Mouse (Mus musculus) intestine, embryonic 16.5 days (tissue): ENCODE results near the gene Ip6k1. TPM values are rescaled to one million over a fixed set of nuclear protein-coding genes. Genes with fewer than 3 reads are reported as not detected.

Source experiments
- ATAC-seq: fragments of 200-750 bp; cut with Nextera tagmentation; 2 replicates; pipeline ENCODE4 v1.8.0; 2017; ENCODE audit warnings: moderate TSS enrichment, moderate library complexity
- H3K27ac ChIP-seq: fragments of 300-500 bp; sonication (generic); 2 replicates; pipeline ENCODE4 v1.5.1; 2014; ENCODE audit warnings: mild to moderate bottlenecking, low read length
- H3K27me3 ChIP-seq: fragments of 300-500 bp; sonication (generic); replicated peaks from 2 replicates; pipeline ENCODE4 v1.6.1; 2014; ENCODE audit warnings: low read length, control low read depth, mixed read lengths; ENCODE audit not compliant: control insufficient read depth, insufficient read depth
- H3K36me3 ChIP-seq: fragments of 300-500 bp; sonication (generic); 2 replicates; pipeline ENCODE4 v1.6.1; 2014; ENCODE audit warnings: low read length, control low read depth; ENCODE audit not compliant: control insufficient read depth, insufficient read depth
- H3K4me1 ChIP-seq: fragments of 300-500 bp; sonication (generic); 2 replicates; pipeline ENCODE4 v1.6.1; 2014; ENCODE audit warnings: low read length, control low read depth, mixed read lengths; ENCODE audit not compliant: control insufficient read depth, insufficient read depth
- H3K4me2 ChIP-seq: fragments of 300-500 bp; sonication (generic); 2 replicates; pipeline ENCODE4 v1.6.1; 2014; ENCODE audit warnings: low read depth, low read length, control low read depth
- H3K4me3 ChIP-seq: fragments of 300-500 bp; sonication (generic); 2 replicates; pipeline ENCODE4 v1.5.1; 2014; ENCODE audit warnings: mild to moderate bottlenecking, low read length
- H3K9ac ChIP-seq: fragments of 300-500 bp; sonication (generic); 2 replicates; pipeline ENCODE4 v1.6.1; 2014; ENCODE audit warnings: low read depth, low read length
- H3K9me3 ChIP-seq: fragments of 300-500 bp; sonication (generic); 2 replicates; pipeline ENCODE4 v1.6.1; 2016; ENCODE audit warnings: low read length, control low read depth; ENCODE audit not compliant: control insufficient read depth
- WGBS: fragments of 180-500 bp; shearing (Covaris S2); extraction: QIAGEN DNeasy Blood & Tissue Kit; methylation state at CpG from one replicate; pipeline ENCODE4 v1.1.7; 2014; 5-methylcytosine and 5-hydroxymethylcytosine counted together
- polyA plus RNA-seq: library from polyadenylated mRNA; unstranded; fragments of >200 nt; fragmentation: Nextera tagmentation; extraction: Ambion mirVana; gene quantifications from 2 replicates; pipeline ENCODE4 v1.2.1, GENCODE M21; 2015

Gene Ip6k1
- polyA plus RNA-seq, 1 experiment from 2014 or later: 37.1 TPM

- Histone ChIP-seq H3K27ac (no peak overlapping the region), H3K9me3 (no peaks in the 10 kb centered on the region), H3K4me1 (peaks cover 5% of the 10 kb centered on the region; the same call in 1 of the 2 replicates), H3K4me3 (no peak overlapping the region), H3K4me2 (no peak overlapping the region), H3K36me3 (peaks cover 4% of the 10 kb centered on the region; the same call in 1 of the 2 replicates), H3K9ac (no peak overlapping the region), H3K27me3 (no peaks in the 10 kb centered on the region)
- WGBS: 60% methylated on average over 9 of the region's 9 CpGs
- no peak for ATAC-seq
Observed at GRCm38 (mm10) chr9:108072481-108072924, 70.2 kb downstream of the Ip6k1 start.

GRCm38 (mm10) chr9:108073141-108073930 lies 71.0 kb downstream of the Ip6k1 start:
- peaks cover 4% of the 10 kb centered on the region; the same call in 1 of the 2 replicates for H3K36me3 ChIP-seq
- peaks cover 10% of the 10 kb centered on the region for H3K4me1 ChIP-seq
- no peaks in the 10 kb centered on the region for H3K9me3 ChIP-seq
- H3K27ac ChIP-seq: no peak overlapping the region
- no peak for ATAC-seq
- 0 out of 2 replicates have a peak overlapping the region, but pooled peaks have one; percentile 39 for H3K9ac ChIP-seq
- H3K4me3 ChIP-seq: no peak overlapping the region
- H3K4me2 ChIP-seq: no peak overlapping the region
- WGBS: 59% methylated on average over 7 of the region's 7 CpGs
- no peaks in the 10 kb centered on the region for H3K27me3 ChIP-seq

- peaks cover 4% of the 10 kb centered on the region; the same call in 1 of the 2 replicates for H3K36me3 ChIP-seq
- 64% methylated on average over 5 of the region's 5 CpGs for WGBS
- H3K4me3 ChIP-seq: peak within 1 kb of the TSS; percentile 89
- no peaks in the 10 kb centered on the region for H3K9me3 ChIP-seq
- peak within 1 kb of the TSS; percentile 63 for H3K4me2 ChIP-seq
- peak; percentile 50 for ATAC-seq
- no peak within 1 kb of the TSS for H3K27ac ChIP-seq
- H3K4me1 ChIP-seq: peaks cover 19% of the 10 kb centered on the region
- H3K9ac ChIP-seq: peak within 1 kb of the TSS; percentile 94
- peaks cover 17% of the 10 kb centered on the region; the same call in 1 of the 2 replicates for H3K27me3 ChIP-seq
Observed at GRCm38 (mm10) chr9:108080168-108080567, 77.9 kb downstream of the Ip6k1 start, which contains the start of gene Mst1. Gene Mst1, plus strand, starts transcription at chr9:108080436.

- H3K4me2 ChIP-seq: peak overlapping the region; percentile 40
- WGBS: 3% methylated on average over 19 of the region's 19 CpGs
- H3K36me3 ChIP-seq: peaks cover 13% of the 10 kb centered on the region; the same call in 1 of the 2 replicates
- H3K9ac ChIP-seq: peak overlapping the region; percentile 50
- H3K27me3 ChIP-seq: peaks cover 17% of the 10 kb centered on the region; the same call in 1 of the 2 replicates
- H3K27ac ChIP-seq: no peak overlapping the region
- H3K9me3 ChIP-seq: no peaks in the 10 kb centered on the region
- peak overlapping the region; percentile 21 for H3K4me3 ChIP-seq
- ATAC-seq: no peak
- H3K4me1 ChIP-seq: peaks cover 19% of the 10 kb centered on the region
Observed at GRCm38 (mm10) chr9:108082549-108082948, 80.2 kb downstream of the Ip6k1 start.

GRCm38 (mm10) chr9:108082988-108083431 lies 80.7 kb downstream of the Ip6k1 start, which contains the start of gene Rnf123:
Gene Rnf123, minus strand, starts transcription at chr9:108083346.
- ATAC-seq: peak; percentile 22; the same call in 1 of the 2 replicates
- Histone ChIP-seq H3K4me2 (peak within 1 kb of the TSS; percentile 40), H3K27me3 (peaks cover 17% of the 10 kb centered on the region; the same call in 1 of the 2 replicates), H3K36me3 (peaks cover 13% of the 10 kb centered on the region; the same call in 1 of the 2 replicates), H3K4me3 (peak within 1 kb of the TSS; percentile 21), H3K9ac (peak within 1 kb of the TSS; percentile 50), H3K27ac (no peak within 1 kb of the TSS), H3K9me3 (no peaks in the 10 kb centered on the region), H3K4me1 (peaks cover 15% of the 10 kb centered on the region)
- 26% methylated on average over 12 of the region's 12 CpGs for WGBS

GRCm38 (mm10) chr9:108083561-108083960 lies 81.3 kb downstream of the Ip6k1 start:
- Histone ChIP-seq H3K4me2 (no peak overlapping the region), H3K27me3 (peaks cover 17% of the 10 kb centered on the region; the same call in 1 of the 2 replicates), H3K27ac (no peak overlapping the region), H3K9me3 (no peaks in the 10 kb centered on the region), H3K4me1 (peaks cover 9% of the 10 kb centered on the region; the same call in 1 of the 2 replicates), H3K9ac (no peak overlapping the region), H3K4me3 (no peak overlapping the region), H3K36me3 (peaks cover 18% of the 10 kb centered on the region; the same call in 1 of the 2 replicates)
- 64% methylated on average over 6 of the region's 6 CpGs for WGBS
- 0 out of 2 replicates have a peak, but pooled peaks have one; percentile 1 for ATAC-seq

GRCm38 (mm10) chr9:108085261-108085660 lies 83.0 kb downstream of the Ip6k1 start:
- no peak overlapping the region for H3K4me3 ChIP-seq
- peaks cover 17% of the 10 kb centered on the region; the same call in 1 of the 2 replicates for H3K27me3 ChIP-seq
- H3K4me1 ChIP-seq: peaks cover 9% of the 10 kb centered on the region; the same call in 1 of the 2 replicates
- H3K4me2 ChIP-seq: no peak overlapping the region
- H3K36me3 ChIP-seq: peaks cover 27% of the 10 kb centered on the region; the same call in 1 of the 2 replicates
- H3K9ac ChIP-seq: no peak overlapping the region
- peak overlapping the region; percentile 26; the same call in 1 of the 2 replicates for H3K27ac ChIP-seq
- peak; percentile 27 for ATAC-seq
- 85% methylated on average over 4 of the region's 4 CpGs for WGBS
- no peaks in the 10 kb centered on the region for H3K9me3 ChIP-seq

- Histone ChIP-seq H3K27ac (no peak overlapping the region), H3K27me3 (no peaks in the 10 kb centered on the region), H3K9me3 (no peaks in the 10 kb centered on the region), H3K4me1 (peaks cover 16% of the 10 kb centered on the region), H3K4me3 (no peak overlapping the region), H3K36me3 (peaks cover 27% of the 10 kb centered on the region), H3K9ac (no peak overlapping the region), H3K4me2 (no peak overlapping the region)
- ATAC-seq: no peak
- whole genome bisulfite sequencing: 93% methylated on average over 7 of the region's 7 CpGs
Observed at GRCm38 (mm10) chr9:108090611-108091120, 88.4 kb downstream of the Ip6k1 start.

- peak overlapping the region; percentile 80 for H3K4me3 ChIP-seq
- 65% methylated on average over 10 of the region's 10 CpGs for WGBS
- H3K27ac ChIP-seq: no peak overlapping the region
- H3K4me1 ChIP-seq: peaks cover 26% of the 10 kb centered on the region
- no peaks in the 10 kb centered on the region for H3K9me3 ChIP-seq
- H3K27me3 ChIP-seq: no peaks in the 10 kb centered on the region
- peaks cover 15% of the 10 kb centered on the region for H3K36me3 ChIP-seq
- peak overlapping the region; percentile 85 for H3K9ac ChIP-seq
- peak overlapping the region; percentile 96 for H3K4me2 ChIP-seq
- ATAC-seq: no peak
Observed at GRCm38 (mm10) chr9:108093586-108093985, 91.3 kb downstream of the Ip6k1 start.
